Mouse (Mus musculus) stomach, embryonic 14.5 days (tissue): ENCODE measurements around the gene Hadhb. TPM values are rescaled to one million over a fixed set of nuclear protein-coding genes. Genes with fewer than 3 reads are reported as not detected.

Experiments used
- ATAC-seq: fragments of 200-750 bp; cut with Nextera tagmentation; 2 replicates; pipeline ENCODE4 v1.8.0; 2017; ENCODE audit warnings: low read depth, moderate TSS enrichment; ENCODE audit not compliant: insufficient number of reproducible peaks, insufficient read depth, low FRiP score
- H3K27ac ChIP-seq: fragments of 300-500 bp; sonication (generic); 2 replicates; pipeline ENCODE4 v1.5.1; 2014; ENCODE audit warnings: mild to moderate bottlenecking, low read length, moderate library complexity, mixed read lengths
- H3K27me3 ChIP-seq: fragments of 300-500 bp; sonication (generic); 2 replicates; pipeline ENCODE4 v1.6.1; 2014; ENCODE audit warnings: low read length, control low read depth, mixed read lengths; ENCODE audit not compliant: control insufficient read depth, insufficient read depth
- H3K36me3 ChIP-seq: fragments of 300-500 bp; sonication (generic); 2 replicates; pipeline ENCODE4 v1.6.1; 2014; ENCODE audit warnings: mild to moderate bottlenecking, control low read depth, low read length, moderate library complexity, mixed read lengths; ENCODE audit not compliant: control insufficient read depth, insufficient read depth
- H3K4me1 ChIP-seq: fragments of 300-500 bp; sonication (generic); 2 replicates; pipeline ENCODE4 v1.6.1; 2014; ENCODE audit warnings: low read length, control low read depth, mixed read lengths; ENCODE audit not compliant: control insufficient read depth, insufficient read depth
- H3K4me2 ChIP-seq: fragments of 300-500 bp; sonication (generic); replicated peaks from 2 replicates; pipeline ENCODE4 v1.6.1; 2014; ENCODE audit warnings: low read depth, low read length, control low read depth
- H3K4me3 ChIP-seq: fragments of 300-500 bp; sonication (generic); 2 replicates; pipeline ENCODE4 v1.5.1; 2014; ENCODE audit warnings: low read depth, low read length, control low read depth
- H3K9ac ChIP-seq: fragments of 300-500 bp; sonication (generic); replicated peaks from 2 replicates; pipeline ENCODE4 v1.6.1; 2014; ENCODE audit warnings: low read depth, mild to moderate bottlenecking, control low read depth, low read length, moderate library complexity, mixed read lengths
- H3K9me3 ChIP-seq: fragments of 300-500 bp; sonication (generic); 2 replicates; pipeline ENCODE4 v1.6.1; 2016; ENCODE audit warnings: low read depth, low read length, control low read depth; ENCODE audit not compliant: control insufficient read depth
- WGBS: fragments of 180-500 bp; shearing (Covaris S2); extraction: QIAGEN DNeasy Blood & Tissue Kit; methylation state at CpG from one replicate; pipeline ENCODE4 v1.1.7; 2014; 5-methylcytosine and 5-hydroxymethylcytosine counted together
- polyA plus RNA-seq: library from polyadenylated mRNA; unstranded; fragments of >200 nt; fragmentation: Nextera tagmentation; extraction: Ambion mirVana; gene quantifications from 2 replicates; pipeline ENCODE4 v1.2.1, GENCODE M21; 2014

Hadhb gene
- polyA plus RNA-seq, 1 experiment from 2014 or later, result 134 TPM

- no peak overlapping the region for H3K4me3 ChIP-seq
- ATAC-seq, result no peak
- no peak overlapping the region for H3K9ac ChIP-seq
- no peaks in the 10 kb centered on the region for H3K27me3 ChIP-seq
- WGBS, result 87% methylated on average over 7 of the region's 7 CpGs
- no peak overlapping the region for H3K4me2 ChIP-seq
- peaks cover 65% of the 10 kb centered on the region for H3K36me3 ChIP-seq
- H3K9me3 ChIP-seq, result no peaks in the 10 kb centered on the region
- no peak overlapping the region for H3K27ac ChIP-seq
- no peaks in the 10 kb centered on the region for H3K4me1 ChIP-seq
These were observed 34.9 kb upstream of the Hadhb start for GRCm38 (mm10) chr5:30120106-30120505.

- no peak for ATAC-seq
These were observed 32.6 kb upstream of the Hadhb start for GRCm38 (mm10) chr5:30122481-30122880.

GRCm38 (mm10) chr5:30125587-30125986 is 29.5 kb upstream of the Hadhb start:
- Histone ChIP-seq H3K9me3 (no peaks in the 10 kb centered on the region), H3K27me3 (no peaks in the 10 kb centered on the region), H3K36me3 (peaks cover 94% of the 10 kb centered on the region), H3K4me1 (no peaks in the 10 kb centered on the region), H3K4me2 (no peak overlapping the region), H3K4me3 (no peak overlapping the region), H3K27ac (no peak overlapping the region), H3K9ac (no peak overlapping the region)
- ATAC-seq, result no peak
- 52% methylated on average over 5 of the region's 5 CpGs for WGBS

More at GRCm38 (mm10) chr5:30122481-30122880, 32.6 kb upstream of the Hadhb start:
- Histone ChIP-seq H3K27ac (no peak overlapping the region), H3K4me2 (no peak overlapping the region), H3K36me3 (peaks cover 87% of the 10 kb centered on the region), H3K9ac (no peak overlapping the region), H3K4me1 (no peaks in the 10 kb centered on the region), H3K9me3 (no peaks in the 10 kb centered on the region), H3K27me3 (no peaks in the 10 kb centered on the region), H3K4me3 (no peak overlapping the region)
- WGBS, result 91% methylated on average over 6 of the region's 6 CpGs

GRCm38 (mm10) chr5:30126756-30127155 is 28.3 kb upstream of the Hadhb start:
- no peak overlapping the region for H3K4me3 ChIP-seq
- no peak overlapping the region for H3K4me2 ChIP-seq
- no peak overlapping the region for H3K27ac ChIP-seq
- H3K9ac ChIP-seq, result no peak overlapping the region
- H3K36me3 ChIP-seq, result peaks cover 90% of the 10 kb centered on the region
- WGBS, result 85% methylated on average over 7 of the region's 7 CpGs
- ATAC-seq, result no peak
- no peaks in the 10 kb centered on the region for H3K4me1 ChIP-seq
- no peaks in the 10 kb centered on the region for H3K27me3 ChIP-seq
- no peaks in the 10 kb centered on the region for H3K9me3 ChIP-seq

GRCm38 (mm10) chr5:30127921-30128597 is 27.0 kb upstream of the Hadhb start:
- no peaks in the 10 kb centered on the region for H3K4me1 ChIP-seq
- H3K9me3 ChIP-seq, result no peaks in the 10 kb centered on the region
- H3K36me3 ChIP-seq, result peaks cover 90% of the 10 kb centered on the region
- H3K9ac ChIP-seq, result no peak overlapping the region
- H3K27me3 ChIP-seq, result no peaks in the 10 kb centered on the region
- no peak for ATAC-seq
- 90% methylated on average over 13 of the region's 13 CpGs for WGBS
- no peak overlapping the region for H3K27ac ChIP-seq
- no peak overlapping the region for H3K4me3 ChIP-seq
- no peak overlapping the region for H3K4me2 ChIP-seq

- H3K27me3 ChIP-seq, result no peaks in the 10 kb centered on the region
- ATAC-seq, result no peak
- H3K4me3 ChIP-seq, result no peak overlapping the region
- no peak overlapping the region for H3K4me2 ChIP-seq
- H3K9ac ChIP-seq, result no peak overlapping the region
- H3K9me3 ChIP-seq, result no peaks in the 10 kb centered on the region
- 89% methylated on average over 6 of the region's 6 CpGs for WGBS
- H3K4me1 ChIP-seq, result no peaks in the 10 kb centered on the region
- no peak overlapping the region for H3K27ac ChIP-seq
- H3K36me3 ChIP-seq, result peaks cover 88% of the 10 kb centered on the region
These were observed 26.4 kb upstream of the Hadhb start for GRCm38 (mm10) chr5:30128680-30129079.

- no peak for ATAC-seq
- Histone ChIP-seq H3K36me3 (peaks cover 76% of the 10 kb centered on the region), H3K4me2 (no peak overlapping the region), H3K9ac (no peak overlapping the region), H3K4me1 (no peaks in the 10 kb centered on the region), H3K9me3 (no peaks in the 10 kb centered on the region), H3K4me3 (no peak overlapping the region), H3K27ac (no peak overlapping the region), H3K27me3 (no peaks in the 10 kb centered on the region)
- 89% methylated on average over 4 of the region's 4 CpGs for WGBS
These were observed 23.8 kb upstream of the Hadhb start for GRCm38 (mm10) chr5:30131246-30131645.

- no peaks in the 10 kb centered on the region for H3K27me3 ChIP-seq
- WGBS, result 93% methylated on average over 2 of the region's 2 CpGs
- no peak overlapping the region for H3K4me3 ChIP-seq
- H3K4me1 ChIP-seq, result no peaks in the 10 kb centered on the region
- peaks cover 68% of the 10 kb centered on the region for H3K36me3 ChIP-seq
- no peak overlapping the region for H3K27ac ChIP-seq
- H3K9me3 ChIP-seq, result no peaks in the 10 kb centered on the region
- H3K4me2 ChIP-seq, result no peak overlapping the region
- no peak for ATAC-seq
- H3K9ac ChIP-seq, result no peak overlapping the region
These were observed 22.9 kb upstream of the Hadhb start for GRCm38 (mm10) chr5:30132173-30132572.

GRCm38 (mm10) chr5:30135711-30136231 is 19.3 kb upstream of the Hadhb start:
- 94% methylated on average over 11 of the region's 11 CpGs for WGBS
- no peak for ATAC-seq
- Histone ChIP-seq H3K4me3 (no peak overlapping the region), H3K27ac (no peak overlapping the region), H3K4me1 (no peaks in the 10 kb centered on the region), H3K9me3 (no peaks in the 10 kb centered on the region), H3K27me3 (no peaks in the 10 kb centered on the region), H3K4me2 (no peak overlapping the region), H3K9ac (no peak overlapping the region), H3K36me3 (peaks cover 54% of the 10 kb centered on the region)
